Mouse (Mus musculus) urinary bladder, postnatal 25 days (tissue): ENCODE measurements around the gene Cobl.
A peak's percentile ranks its signal among the peaks of the same experiment; 100 is the strongest.

Experiments used
- DNase-seq: peaks from one replicate; pipeline ENCODE4 v3.0.0; 2022; ENCODE audit warnings: low spot score

Cobl gene

GRCm38 (mm10) chr11:12444215-12444614 is 20.5 kb downstream of the Cobl start:
- no peak for DNase-seq

GRCm38 (mm10) chr11:12443614-12444013 is 21.1 kb downstream of the Cobl start:
- DNase-seq: no peak

- no peak for DNase-seq
Observed at GRCm38 (mm10) chr11:12443185-12443584, 21.6 kb downstream of the Cobl start.

- DNase-seq: peak; percentile 40
Observed at GRCm38 (mm10) chr11:12442283-12442682, 22.5 kb downstream of the Cobl start.

- DNase-seq: no peak
Observed at GRCm38 (mm10) chr11:12435905-12436304, 28.9 kb downstream of the Cobl start.

- DNase-seq: no peak
Observed at GRCm38 (mm10) chr11:12435018-12435417, 29.7 kb downstream of the Cobl start.

GRCm38 (mm10) chr11:12434597-12434996 is 30.2 kb downstream of the Cobl start:
- no peak for DNase-seq

GRCm38 (mm10) chr11:12431911-12432310 is 32.8 kb downstream of the Cobl start:
- DNase-seq: no peak

GRCm38 (mm10) chr11:12430231-12431041 is 34.3 kb downstream of the Cobl start:
- no peak for DNase-seq

- DNase-seq: no peak
Observed at GRCm38 (mm10) chr11:12426746-12427145, 38.0 kb downstream of the Cobl start.

GRCm38 (mm10) chr11:12424205-12424604 is 40.6 kb downstream of the Cobl start:
- DNase-seq: no peak

GRCm38 (mm10) chr11:12421183-12421582 is 43.6 kb downstream of the Cobl start:
- DNase-seq: no peak

GRCm38 (mm10) chr11:12420146-12420545 is 44.6 kb downstream of the Cobl start:
- no peak for DNase-seq

GRCm38 (mm10) chr11:12416899-12417298 is 47.9 kb downstream of the Cobl start:
- DNase-seq: no peak

GRCm38 (mm10) chr11:12415329-12415728 is 49.4 kb downstream of the Cobl start:
- no peak for DNase-seq

GRCm38 (mm10) chr11:12411950-12412349 is 52.8 kb downstream of the Cobl start:
- no peak for DNase-seq

GRCm38 (mm10) chr11:12411075-12411807 is 53.5 kb downstream of the Cobl start:
- no peak for DNase-seq

- no peak for DNase-seq
Observed at GRCm38 (mm10) chr11:12409463-12409862, 55.3 kb downstream of the Cobl start.

GRCm38 (mm10) chr11:12407834-12408233 is 56.9 kb downstream of the Cobl start:
- DNase-seq: no peak

- DNase-seq: no peak
Observed at GRCm38 (mm10) chr11:12399903-12400302, 64.9 kb downstream of the Cobl start.

GRCm38 (mm10) chr11:12396196-12396595 is 68.6 kb downstream of the Cobl start:
- DNase-seq: no peak

GRCm38 (mm10) chr11:12394701-12395100 is 70.1 kb downstream of the Cobl start:
- DNase-seq: no peak

- DNase-seq: no peak
Observed at GRCm38 (mm10) chr11:12394151-12394550, 70.6 kb downstream of the Cobl start.
